In the genomic region with DNA sequence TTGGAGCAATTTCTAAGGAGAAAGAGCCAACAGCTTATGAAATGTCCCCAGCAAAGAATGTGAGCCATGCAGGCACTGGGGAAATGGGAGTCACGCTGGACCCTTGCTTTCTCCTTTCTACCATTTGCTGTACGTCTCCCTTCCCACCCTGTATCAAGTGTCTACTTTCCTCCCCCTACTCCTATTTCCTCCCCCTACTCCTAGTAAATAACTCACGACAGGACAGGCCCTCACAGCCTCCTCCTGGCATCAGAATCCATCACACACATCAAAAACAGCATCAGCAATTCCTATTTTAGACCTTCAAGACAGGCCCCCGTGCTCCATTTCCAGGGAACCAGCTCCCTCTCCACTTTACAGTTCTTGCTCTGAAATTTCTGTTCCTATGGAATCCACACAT, we compare ENCODE assay signal across 23 mouse cellular contexts.
"Had no signal": no experiment of that assay in that cellular context is flagged by ENCODE, and none has a peak within 500 bp of the region (broad histone marks: within the 10 kb centered on the region; RNA-seq: fewer than 3 reads in every experiment).

No protein-coding gene starts in this region.

- H3K4me3 ChIP-seq: limb, embryonic 10.5 days; limb, embryonic 13.5 days; liver, embryonic 12.5 days; liver, embryonic 15.5 days; lung, embryonic 15.5 days; megakaryocyte, embryonic 14.5 days; midbrain, embryonic 10.5 days; midbrain, embryonic 13.5 days; myocyte; neural tube, embryonic 13.5 days; stomach, embryonic 15.5 days had no signal

- H3K9me3 ChIP-seq: limb, embryonic 10.5 days; limb, embryonic 13.5 days; liver, embryonic 12.5 days; liver, embryonic 15.5 days; lung, embryonic 15.5 days; megakaryocyte, embryonic 14.5 days; midbrain, embryonic 10.5 days; midbrain, embryonic 13.5 days; neural tube, embryonic 13.5 days; stomach, embryonic 15.5 days had no signal

- ATAC-seq: intestine, postnatal 0 days; liver, embryonic 12.5 days; midbrain, embryonic 13.5 days; midbrain, embryonic 16.5 days had no signal

- DNase-seq: kidney, adult 8-10 months; kidney, postnatal 36 days; liver; lung, adult 18-20 months; lung, postnatal 10 days; lung, postnatal 36 days; retina, postnatal 1 day; right cerebral cortex, postnatal 25 days; spleen, adult 18-20 months; thymus, postnatal 25 days had no signal

- H3K4me2 ChIP-seq: limb, embryonic 13.5 days; liver, embryonic 12.5 days; liver, embryonic 15.5 days; lung, embryonic 15.5 days; midbrain, embryonic 13.5 days; neural tube, embryonic 13.5 days; stomach, embryonic 15.5 days had no signal

- H3K27me3 ChIP-seq: limb, embryonic 13.5 days; liver, embryonic 12.5 days; liver, embryonic 15.5 days; lung, embryonic 15.5 days; megakaryocyte, embryonic 14.5 days; midbrain, embryonic 13.5 days; neural tube, embryonic 13.5 days; stomach, embryonic 15.5 days had no signal

- H3K9ac ChIP-seq: limb, embryonic 13.5 days; liver, embryonic 12.5 days; liver, embryonic 15.5 days; lung, embryonic 15.5 days; midbrain, embryonic 13.5 days; neural tube, embryonic 13.5 days; stomach, embryonic 15.5 days had no signal

- H3K27ac ChIP-seq: limb, embryonic 10.5 days; limb, embryonic 13.5 days; liver, embryonic 12.5 days; liver, embryonic 15.5 days; lung, embryonic 15.5 days; midbrain, embryonic 10.5 days; midbrain, embryonic 13.5 days; neural tube, embryonic 13.5 days; stomach, embryonic 15.5 days had no signal

- H3K4me1 ChIP-seq: limb, embryonic 10.5 days; limb, embryonic 13.5 days; liver, embryonic 12.5 days; liver, embryonic 15.5 days; lung, embryonic 15.5 days; midbrain, embryonic 10.5 days; midbrain, embryonic 13.5 days; neural tube, embryonic 13.5 days; stomach, embryonic 15.5 days had no signal
